Mouse (Mus musculus): ENCODE results near the gene Pnpla3. TPM values are rescaled to one million over a fixed set of nuclear protein-coding genes. Genes with fewer than 3 reads are reported as not detected.
A peak's percentile ranks its signal among the peaks of the same experiment; 100 is the strongest.
"Not testable (repeated sequence)": the region's sequence is repeated elsewhere in the genome, so short reads cannot be mapped to it uniquely, and the experiment has no call there.

Pnpla3 gene
- polyA plus RNA-seq, 1 experiment from 2014 or later: 0.68 TPM

GRCm38 (mm10) chr15:84139592-84140005, 28.0 kb upstream of the Pnpla3 start:
- no peak overlapping the region for H3K27ac ChIP-seq
- WGBS: 82% methylated on average over 5 of the region's 5 CpGs
- no peak for DNase-seq (ENCODE audit: low spot score)
- no peak overlapping the region for H3K4me3 ChIP-seq
- H3K9me3 ChIP-seq: no peaks in the 10 kb centered on the region
- peaks cover 15% of the 10 kb centered on the region for H3K4me1 ChIP-seq
- H3K36me3 ChIP-seq: no peaks in the 10 kb centered on the region
- H3K27me3 ChIP-seq (ENCODE audit: insufficient read depth, poor library complexity, severe bottlenecking): no peaks in the 10 kb centered on the region

GRCm38 (mm10) chr15:84140109-84140508, 27.5 kb upstream of the Pnpla3 start:
- Histone ChIP-seq H3K36me3 (no peaks in the 10 kb centered on the region), H3K4me1 (peaks cover 15% of the 10 kb centered on the region), H3K27ac (no peak overlapping the region), H3K27me3 (ENCODE audit: insufficient read depth, poor library complexity, severe bottlenecking) (no peaks in the 10 kb centered on the region), H3K4me3 (no peak overlapping the region), H3K9me3 (no peaks in the 10 kb centered on the region)
- DNase-seq (ENCODE audit: low spot score): no peak
- 58% methylated on average over 3 of the region's 3 CpGs for WGBS

- Histone ChIP-seq H3K4me1 (peaks cover 15% of the 10 kb centered on the region), H3K9me3 (no peaks in the 10 kb centered on the region), H3K27me3 (ENCODE audit: insufficient read depth, poor library complexity, severe bottlenecking) (no peaks in the 10 kb centered on the region), H3K36me3 (no peaks in the 10 kb centered on the region), H3K4me3 (no peak overlapping the region), H3K27ac (no peak overlapping the region)
- DNase-seq (ENCODE audit: low spot score): no peak
- WGBS: 66% methylated on average over 5 of the region's 5 CpGs
Observed at GRCm38 (mm10) chr15:84140929-84141328, 26.7 kb upstream of the Pnpla3 start.

DNA sequence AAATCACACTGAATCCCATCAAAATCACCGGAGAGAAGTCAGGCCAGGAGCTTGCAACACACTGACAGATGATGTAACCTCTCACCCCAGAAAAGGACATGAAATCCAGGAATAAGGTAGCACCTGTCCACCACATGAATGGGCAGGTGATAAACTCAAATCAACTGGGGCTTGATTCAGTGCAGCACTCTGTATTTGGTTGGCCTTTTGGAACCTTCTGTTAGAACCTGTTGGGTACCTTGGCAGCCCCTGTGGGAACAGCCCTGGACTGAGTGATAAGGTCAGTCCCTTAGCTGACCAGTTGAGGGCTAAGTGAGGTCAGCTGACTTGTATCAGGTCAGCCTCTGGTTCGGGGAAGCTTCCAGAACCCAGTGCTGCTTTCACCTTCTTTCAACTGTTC, 11.5 kb upstream of the Pnpla3 start:
- Histone ChIP-seq H3K27me3 (ENCODE audit: insufficient read depth, poor library complexity, severe bottlenecking) (no peaks in the 10 kb centered on the region), H3K36me3 (no peaks in the 10 kb centered on the region), H3K4me1 (no peaks in the 10 kb centered on the region), H3K9me3 (no peaks in the 10 kb centered on the region), H3K4me3 (no peak overlapping the region), H3K27ac (no peak overlapping the region)
- peak; percentile 45 for DNase-seq (ENCODE audit: low spot score)
- WGBS: 76% methylated on average over 2 of the region's 2 CpGs

DNA sequence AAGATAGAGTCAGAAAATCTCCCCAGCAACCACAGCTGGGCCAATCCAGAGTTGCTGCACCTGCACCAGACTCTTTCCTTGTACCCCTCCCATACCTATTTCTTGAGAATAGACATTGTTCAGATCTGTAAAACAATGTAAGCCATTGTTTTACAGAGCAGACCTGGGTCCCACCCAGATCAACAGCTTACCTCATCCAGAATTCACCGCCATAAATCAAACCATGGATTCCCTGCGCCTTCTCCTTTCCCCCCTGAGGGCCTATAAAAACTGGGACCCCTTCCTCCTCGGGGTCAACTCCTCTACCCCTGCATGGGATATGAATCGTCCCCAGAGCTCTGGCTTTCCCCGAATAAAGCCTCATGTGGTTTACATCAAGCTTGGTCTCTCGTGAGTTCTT, 10.1 kb upstream of the Pnpla3 start:
- WGBS: 78% methylated on average over 6 of the region's 6 CpGs
- H3K27me3 ChIP-seq (ENCODE audit: insufficient read depth, poor library complexity, severe bottlenecking); H3K4me3 ChIP-seq; H3K27ac ChIP-seq; H3K9me3 ChIP-seq; H3K36me3 ChIP-seq; H3K4me1 ChIP-seq: not testable (repeated sequence)
- peak; percentile 58 for DNase-seq (ENCODE audit: low spot score)

- no peaks in the 10 kb centered on the region for H3K4me1 ChIP-seq
- no peak overlapping the region for H3K4me3 ChIP-seq
- H3K27ac ChIP-seq: no peak overlapping the region
- WGBS: 80% methylated on average over 6 of the region's 6 CpGs
- H3K27me3 ChIP-seq (ENCODE audit: insufficient read depth, poor library complexity, severe bottlenecking): no peaks in the 10 kb centered on the region; the same call in 1 of the 2 replicates
- no peaks in the 10 kb centered on the region for H3K9me3 ChIP-seq
- H3K36me3 ChIP-seq: no peaks in the 10 kb centered on the region
- peak; percentile 64 for DNase-seq (ENCODE audit: low spot score)
Observed at GRCm38 (mm10) chr15:84161871-84162270, 5.8 kb upstream of the Pnpla3 start.

DNA sequence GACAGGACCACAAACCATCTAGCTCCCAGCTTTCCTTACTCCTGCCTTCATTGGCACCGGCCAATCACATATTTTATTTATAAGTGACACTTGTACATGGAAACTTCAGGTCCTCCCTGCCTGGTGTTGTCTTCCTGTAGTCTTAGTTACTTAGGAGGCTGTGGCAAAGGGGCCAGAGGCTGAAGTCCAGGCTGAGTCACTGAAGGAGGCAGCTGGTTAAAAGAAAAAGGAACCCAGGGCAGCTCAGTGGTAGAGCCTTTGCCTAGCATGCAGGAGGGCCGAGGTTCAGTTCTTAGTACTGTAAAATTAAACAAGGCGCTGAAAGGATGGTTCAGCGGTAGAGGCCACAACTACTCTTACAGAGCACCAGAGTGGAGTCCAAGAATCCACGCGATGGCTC, 819 bp upstream of the Pnpla3 start:
- Histone ChIP-seq H3K4me3 (no peak overlapping the region), H3K9me3 (no peaks in the 10 kb centered on the region), H3K36me3 (no peaks in the 10 kb centered on the region), H3K27ac (no peak overlapping the region), H3K4me1 (peaks cover 19% of the 10 kb centered on the region), H3K27me3 (ENCODE audit: insufficient read depth, poor library complexity, severe bottlenecking) (peaks cover 18% of the 10 kb centered on the region; the same call in 1 of the 2 replicates)
- 70% methylated on average over 6 of the region's 6 CpGs for WGBS
- peak; percentile 45 for DNase-seq (ENCODE audit: low spot score)

DNA sequence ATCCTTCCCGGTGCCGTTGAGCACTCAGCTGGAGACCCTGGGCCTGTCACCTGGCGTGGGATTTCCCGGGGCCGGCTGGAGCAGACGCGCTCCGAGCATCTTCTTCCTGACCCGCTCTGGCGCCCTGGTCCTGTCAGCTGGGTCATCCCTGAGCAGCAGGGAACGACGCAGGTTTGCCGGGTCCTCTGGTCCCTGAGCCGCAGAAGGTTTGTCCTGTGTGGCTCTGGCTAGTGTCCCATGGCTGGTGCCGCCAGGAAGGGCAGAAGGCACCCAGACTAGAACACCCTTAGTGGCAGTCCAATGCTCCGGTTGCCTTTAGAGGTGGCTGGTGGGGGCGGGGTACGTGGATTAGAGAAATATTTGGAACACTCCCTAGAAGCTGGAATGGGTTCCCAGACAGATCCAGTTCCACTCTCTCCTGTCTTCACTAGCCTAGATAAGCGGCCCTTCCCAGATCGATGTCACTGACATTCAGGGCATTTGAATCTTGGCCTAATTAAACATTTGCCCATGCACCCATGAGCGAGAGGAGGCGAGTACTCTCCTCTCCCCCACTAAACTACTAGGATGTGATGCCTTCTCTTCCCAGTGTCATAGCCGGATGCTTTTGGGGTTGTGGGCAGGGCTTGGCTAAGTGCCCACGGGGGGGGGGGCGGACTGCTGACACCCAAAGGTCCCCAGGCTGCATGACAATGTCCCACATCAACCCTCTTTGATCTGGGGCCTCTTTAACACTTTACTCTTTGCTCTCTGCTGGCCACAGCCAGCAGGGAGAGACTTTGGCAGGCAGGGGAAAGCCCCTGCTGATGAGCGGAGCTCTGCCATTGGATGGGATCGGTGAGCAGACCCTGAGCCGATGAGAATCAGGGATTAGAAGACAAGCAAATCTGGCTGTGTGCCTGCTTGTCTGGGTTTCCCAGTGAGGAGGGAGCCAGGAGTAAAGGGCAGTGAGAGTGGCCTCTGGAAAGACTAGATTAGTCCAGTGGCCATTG, 829 bp downstream of the Pnpla3 start:
- 1% methylated on average over 28 of the region's 28 CpGs for WGBS
- no peaks in the 10 kb centered on the region for H3K9me3 ChIP-seq
- H3K36me3 ChIP-seq: no peaks in the 10 kb centered on the region
- peaks cover 19% of the 10 kb centered on the region for H3K4me1 ChIP-seq
- peaks cover 18% of the 10 kb centered on the region; the same call in 1 of the 2 replicates for H3K27me3 ChIP-seq (ENCODE audit: insufficient read depth, poor library complexity, severe bottlenecking)
- DNase-seq (ENCODE audit: low spot score): peak; percentile 76
- H3K27ac ChIP-seq: peak overlapping the region; percentile 48; the same call in 1 of the 2 replicates
- peak overlapping the region; percentile 65 for H3K4me3 ChIP-seq

- peak; percentile 63 for DNase-seq (ENCODE audit: low spot score)
- WGBS: 59% methylated on average over 1 of the region's 1 CpGs
- no peak overlapping the region for H3K27ac ChIP-seq
- H3K9me3 ChIP-seq: no peaks in the 10 kb centered on the region
- no peaks in the 10 kb centered on the region for H3K36me3 ChIP-seq
- peaks cover 18% of the 10 kb centered on the region; the same call in 1 of the 2 replicates for H3K27me3 ChIP-seq (ENCODE audit: insufficient read depth, poor library complexity, severe bottlenecking)
- H3K4me1 ChIP-seq: peaks cover 19% of the 10 kb centered on the region
- H3K4me3 ChIP-seq: no peak overlapping the region
Observed at GRCm38 (mm10) chr15:84169511-84169910, 1.9 kb downstream of the Pnpla3 start.

DNA sequence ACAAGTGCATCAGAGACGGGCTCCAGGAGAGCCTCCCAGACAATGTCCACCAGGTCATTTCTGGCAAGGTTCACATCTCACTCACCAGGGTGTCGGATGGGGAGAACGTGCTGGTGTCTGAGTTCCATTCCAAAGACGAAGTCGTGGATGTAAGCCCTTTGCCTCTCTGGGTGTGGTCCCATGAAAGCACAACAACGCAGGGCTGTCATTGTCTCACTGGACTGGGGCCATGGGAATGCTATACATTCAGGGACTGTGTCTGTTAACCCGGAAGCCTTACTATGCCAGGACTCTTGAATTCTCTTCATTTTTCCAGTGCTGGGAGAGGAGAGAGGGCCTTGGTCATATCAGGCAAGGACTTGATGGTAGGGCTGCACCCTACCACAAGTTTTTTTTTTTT, 3.5 kb downstream of the Pnpla3 start:
- DNase-seq (ENCODE audit: low spot score): no peak
- peaks cover 19% of the 10 kb centered on the region for H3K4me1 ChIP-seq
- 83% methylated on average over 7 of the region's 7 CpGs for WGBS
- H3K27ac ChIP-seq: no peak overlapping the region
- no peak overlapping the region for H3K4me3 ChIP-seq
- H3K9me3 ChIP-seq: no peaks in the 10 kb centered on the region
- peaks cover 18% of the 10 kb centered on the region; the same call in 1 of the 2 replicates for H3K27me3 ChIP-seq (ENCODE audit: insufficient read depth, poor library complexity, severe bottlenecking)
- no peaks in the 10 kb centered on the region for H3K36me3 ChIP-seq

DNA sequence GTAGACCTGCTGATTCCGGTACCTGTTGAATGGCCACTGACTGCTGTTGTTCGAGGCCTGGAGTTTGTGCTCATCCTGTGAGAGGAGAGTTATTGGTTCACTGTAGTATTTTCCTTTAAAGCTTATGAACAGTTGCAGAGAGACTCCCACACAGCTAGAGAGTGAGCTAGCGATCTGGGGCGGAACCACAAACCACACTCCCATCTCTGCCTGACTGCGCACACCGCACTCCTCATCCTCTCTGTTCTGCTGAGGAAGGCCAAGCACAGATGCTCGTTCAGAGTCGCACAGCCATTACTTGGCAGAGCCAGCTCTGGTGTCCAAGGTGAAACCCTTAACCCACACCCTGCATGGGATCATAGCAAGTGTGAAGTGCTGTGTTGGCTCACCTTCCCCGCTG, 11.1 kb downstream of the Pnpla3 start:
- Histone ChIP-seq H3K4me3 (no peak overlapping the region), H3K27ac (no peak overlapping the region), H3K9me3 (no peaks in the 10 kb centered on the region), H3K4me1 (peaks cover under 1% of the 10 kb centered on the region; the same call in 1 of the 2 replicates), H3K36me3 (no peaks in the 10 kb centered on the region), H3K27me3 (ENCODE audit: insufficient read depth, poor library complexity, severe bottlenecking) (peaks cover 41% of the 10 kb centered on the region)
- 84% methylated on average over 9 of the region's 9 CpGs for WGBS
- no peak for DNase-seq (ENCODE audit: low spot score)

- Histone ChIP-seq H3K36me3 (no peaks in the 10 kb centered on the region), H3K4me1 (peaks cover 6% of the 10 kb centered on the region; the same call in 1 of the 2 replicates), H3K4me3 (no peak overlapping the region), H3K27me3 (ENCODE audit: insufficient read depth, poor library complexity, severe bottlenecking) (peaks cover 50% of the 10 kb centered on the region), H3K27ac (no peak overlapping the region), H3K9me3 (no peaks in the 10 kb centered on the region)
- DNase-seq (ENCODE audit: low spot score): no peak
- 57% methylated on average over 6 of the region's 6 CpGs for WGBS
Observed at GRCm38 (mm10) chr15:84182000-84182399, 14.4 kb downstream of the Pnpla3 start.

DNA sequence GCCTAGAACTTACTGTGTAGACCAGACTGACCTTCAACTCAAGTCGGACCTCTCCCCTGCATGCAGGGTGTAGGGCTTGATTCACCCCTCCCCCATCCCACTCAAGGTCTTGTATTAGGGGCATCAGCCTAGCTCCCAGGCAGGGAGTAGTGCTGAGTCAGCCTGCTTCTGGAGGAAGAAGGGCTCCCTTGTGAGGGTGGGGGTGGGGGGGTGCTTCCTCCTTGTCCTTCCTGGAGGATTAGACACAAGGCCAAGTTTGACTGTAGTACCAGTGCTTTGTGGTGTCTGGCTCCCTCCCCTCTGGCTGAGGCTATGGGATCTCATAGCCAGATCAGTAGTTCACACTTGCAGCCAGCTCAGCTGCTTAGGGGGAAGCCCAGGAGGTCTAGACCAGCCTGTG, 16.3 kb downstream of the Pnpla3 start:
- Histone ChIP-seq H3K27me3 (ENCODE audit: insufficient read depth, poor library complexity, severe bottlenecking) (peaks cover 46% of the 10 kb centered on the region), H3K27ac (no peak overlapping the region), H3K4me1 (peaks cover 6% of the 10 kb centered on the region; the same call in 1 of the 2 replicates), H3K36me3 (no peaks in the 10 kb centered on the region), H3K9me3 (no peaks in the 10 kb centered on the region), H3K4me3 (no peak overlapping the region)
- 14% methylated on average over 1 of the region's 1 CpGs for WGBS
- no peak for DNase-seq (ENCODE audit: low spot score)
